Mouse (Mus musculus) kidney, embryonic 15.5 days (tissue): ENCODE measurements around the gene Rbfox1. TPM values are rescaled to one million over a fixed set of nuclear protein-coding genes. Genes with fewer than 3 reads are reported as not detected.

ENCODE experiments used
- ATAC-seq: fragments of 200-750 bp; cut with Nextera tagmentation; replicated peaks from 2 replicates; pipeline ENCODE4 v1.8.0; 2017; ENCODE audit warnings: moderate TSS enrichment; ENCODE audit not compliant: low FRiP score
- H3K27ac ChIP-seq: fragments of 300-500 bp; sonication (generic); 2 replicates; pipeline ENCODE4 v1.5.1; 2015; ENCODE audit warnings: mild to moderate bottlenecking, inconsistent platforms
- H3K27me3 ChIP-seq: fragments of 300-500 bp; sonication (generic); 2 replicates; pipeline ENCODE4 v1.6.1; 2015; ENCODE audit warnings: inconsistent platforms
- H3K36me3 ChIP-seq: fragments of 300-500 bp; sonication (generic); 2 replicates; pipeline ENCODE4 v1.6.1; 2015; ENCODE audit warnings: inconsistent platforms
- H3K4me1 ChIP-seq: fragments of 300-500 bp; sonication (generic); 2 replicates; pipeline ENCODE4 v1.6.1; 2015; ENCODE audit warnings: inconsistent platforms
- H3K4me2 ChIP-seq: fragments of 300-500 bp; sonication (generic); 2 replicates; pipeline ENCODE4 v1.6.1; 2015; ENCODE audit warnings: moderate library complexity, mild to moderate bottlenecking, inconsistent platforms
- H3K4me3 ChIP-seq: fragments of 300-500 bp; sonication (generic); replicated peaks from 2 replicates; pipeline ENCODE4 v1.5.1; 2015; ENCODE audit warnings: mild to moderate bottlenecking, inconsistent platforms
- H3K9ac ChIP-seq: fragments of 300-500 bp; sonication (generic); 2 replicates; pipeline ENCODE4 v1.6.1; 2015; ENCODE audit warnings: mild to moderate bottlenecking, inconsistent platforms
- H3K9me3 ChIP-seq: fragments of 300-500 bp; sonication (generic); replicated peaks from 2 replicates; pipeline ENCODE4 v1.6.1; 2016; ENCODE audit warnings: inconsistent platforms
- WGBS: fragments of 180-500 bp; shearing (Covaris S2); methylation state at CpG from one replicate; pipeline ENCODE4 v1.1.7; 2015; ENCODE audit warnings: mixed read lengths; 5-methylcytosine and 5-hydroxymethylcytosine counted together
- polyA plus RNA-seq: library from polyadenylated mRNA; unstranded; fragments of >200 nt; fragmentation: Nextera tagmentation; extraction: Ambion mirVana; gene quantifications from 2 replicates; pipeline ENCODE4 v1.2.1, GENCODE M21; 2015

Rbfox1 gene
- polyA plus RNA-seq, 1 experiment from 2014 or later = 6.7 TPM

DNA sequence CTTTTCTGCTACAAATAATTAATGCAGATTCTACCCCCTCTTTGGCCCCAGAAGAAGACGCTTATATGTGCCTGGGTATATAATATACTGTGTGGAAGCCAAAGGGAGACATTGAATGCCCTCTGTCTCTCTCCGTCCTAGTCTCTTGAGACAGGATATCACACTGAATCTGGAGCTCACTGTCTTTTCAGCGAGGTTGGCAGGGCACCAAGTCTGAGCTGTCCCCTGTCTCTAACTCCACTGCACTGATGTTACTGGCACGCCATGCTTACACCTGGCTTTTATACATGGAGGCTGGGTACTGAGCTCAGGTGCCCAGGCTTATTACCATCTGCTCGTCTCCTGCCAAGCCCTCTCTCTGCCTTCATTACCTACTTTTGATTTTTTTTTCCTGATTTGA, 1343.1 kb downstream of the Rbfox1 start:
- H3K4me3 ChIP-seq = no peak overlapping the region
- H3K4me2 ChIP-seq = no peak overlapping the region

DNA sequence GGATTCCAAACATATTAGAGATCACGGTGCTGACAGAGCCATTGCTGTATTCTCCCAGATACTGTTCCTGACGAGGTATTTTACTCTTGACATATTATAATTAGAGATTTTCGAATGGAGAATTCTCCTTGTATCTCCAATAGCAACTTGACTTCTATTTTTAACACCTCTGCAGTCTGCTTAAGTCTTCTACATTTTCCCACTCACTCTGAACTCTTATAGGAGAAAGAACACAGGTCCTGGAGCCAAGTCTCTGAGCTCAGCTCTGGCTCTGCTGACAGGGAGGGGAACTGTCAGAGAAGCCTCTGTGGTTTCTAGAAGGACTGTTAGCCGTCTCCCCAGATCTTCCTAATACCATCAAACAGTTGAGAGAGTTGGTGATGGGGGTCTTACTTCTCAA, 1344.1 kb downstream of the Rbfox1 start:
- ATAC-seq = no peak
- Histone ChIP-seq H3K9ac (no peak overlapping the region), H3K4me1 (no peaks in the 10 kb centered on the region), H3K27me3 (no peaks in the 10 kb centered on the region), H3K9me3 (no peaks in the 10 kb centered on the region), H3K4me3 (no peak overlapping the region), H3K36me3 (no peaks in the 10 kb centered on the region), H3K4me2 (no peak overlapping the region), H3K27ac (no peak overlapping the region)
- 75% methylated on average over 4 of the region's 4 CpGs for WGBS

More for the DNA sequence above, 1343.1 kb downstream of the Rbfox1 start:
- WGBS = 87% methylated on average over 5 of the region's 5 CpGs
- H3K9me3 ChIP-seq = no peaks in the 10 kb centered on the region
- H3K27me3 ChIP-seq = no peaks in the 10 kb centered on the region
- no peak overlapping the region for H3K27ac ChIP-seq
- no peak overlapping the region for H3K9ac ChIP-seq
- H3K4me1 ChIP-seq = no peaks in the 10 kb centered on the region
- H3K36me3 ChIP-seq = no peaks in the 10 kb centered on the region
- no peak for ATAC-seq

DNA sequence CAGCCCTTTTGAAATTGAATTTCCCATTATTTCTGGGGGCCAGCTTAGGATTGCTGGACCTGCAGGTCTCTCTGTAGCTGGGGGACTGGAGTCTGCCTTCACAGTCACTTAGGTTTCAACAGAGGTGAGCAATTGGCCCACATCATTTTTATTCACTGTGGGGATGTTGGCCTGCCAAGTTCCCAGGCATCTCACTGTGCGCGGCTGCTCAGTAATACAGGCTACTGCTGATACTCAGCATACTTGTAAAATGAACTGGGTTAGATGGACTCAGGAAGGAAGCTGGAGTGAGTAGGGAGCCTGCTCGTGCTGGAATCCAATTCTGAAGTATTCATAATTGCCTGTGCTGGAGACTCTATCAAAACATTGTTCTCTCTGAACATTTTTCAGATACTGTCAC, 1356.5 kb downstream of the Rbfox1 start:
- no peak overlapping the region for H3K4me2 ChIP-seq
- H3K4me1 ChIP-seq = no peaks in the 10 kb centered on the region
- WGBS = 49% methylated on average over 3 of the region's 3 CpGs
- no peak overlapping the region for H3K9ac ChIP-seq
- no peak overlapping the region for H3K4me3 ChIP-seq
- H3K27me3 ChIP-seq = no peaks in the 10 kb centered on the region
- ATAC-seq = no peak
- H3K36me3 ChIP-seq = no peaks in the 10 kb centered on the region
- H3K27ac ChIP-seq = no peak overlapping the region
- H3K9me3 ChIP-seq = no peaks in the 10 kb centered on the region

DNA sequence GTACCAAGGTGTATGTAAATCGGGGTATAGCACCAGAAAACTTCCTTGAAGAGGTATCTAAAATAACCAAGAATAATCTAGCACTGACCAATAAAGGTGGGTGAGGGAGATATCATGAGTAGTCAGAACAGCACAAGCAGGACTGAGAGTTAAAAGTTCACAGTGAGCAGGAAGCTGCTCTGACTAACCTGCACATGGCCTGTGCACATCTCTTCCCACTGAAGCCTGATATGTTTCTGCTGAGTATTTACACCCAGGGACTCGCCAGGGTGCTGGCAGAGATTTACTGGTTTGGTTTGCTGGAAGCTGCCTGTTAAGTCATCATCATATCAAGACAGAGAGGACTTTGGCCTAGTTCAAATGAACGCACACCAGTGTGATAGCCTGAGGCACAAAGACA, 1357.3 kb downstream of the Rbfox1 start:
- H3K4me2 ChIP-seq = no peak overlapping the region
- H3K9me3 ChIP-seq = no peaks in the 10 kb centered on the region
- no peak overlapping the region for H3K9ac ChIP-seq
- no peak overlapping the region for H3K27ac ChIP-seq
- H3K36me3 ChIP-seq = no peaks in the 10 kb centered on the region
- H3K27me3 ChIP-seq = no peaks in the 10 kb centered on the region
- no peaks in the 10 kb centered on the region for H3K4me1 ChIP-seq
- WGBS = 75% methylated on average over 3 of the region's 3 CpGs
- no peak for ATAC-seq
- H3K4me3 ChIP-seq = no peak overlapping the region

DNA sequence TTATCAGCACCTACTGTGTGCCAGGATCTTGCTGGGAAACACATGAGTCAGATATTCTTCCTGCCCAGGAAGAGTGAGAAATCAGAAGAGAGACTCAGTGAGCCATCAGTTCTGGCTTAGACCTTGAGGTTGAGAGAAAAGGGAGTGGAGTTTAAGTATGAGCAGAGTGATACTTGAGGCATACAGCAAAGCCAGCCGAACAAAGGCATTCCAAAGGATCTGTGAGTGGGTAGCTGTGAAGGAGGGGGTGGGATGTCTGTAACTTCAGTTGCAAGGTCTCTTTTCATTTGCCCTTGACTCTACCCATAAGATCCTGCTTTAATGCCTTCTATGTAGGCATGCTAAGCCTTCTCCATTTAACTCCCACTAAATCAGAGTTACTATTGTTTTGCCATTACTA, 1359.2 kb downstream of the Rbfox1 start:
- ATAC-seq = no peak
- H3K4me3 ChIP-seq = no peak overlapping the region
- H3K4me1 ChIP-seq = no peaks in the 10 kb centered on the region
- no peaks in the 10 kb centered on the region for H3K9me3 ChIP-seq
- no peak overlapping the region for H3K4me2 ChIP-seq
- H3K36me3 ChIP-seq = no peaks in the 10 kb centered on the region
- no peak overlapping the region for H3K27ac ChIP-seq
- no peak overlapping the region for H3K9ac ChIP-seq
- 71% methylated on average over 1 of the region's 1 CpGs for WGBS
- no peaks in the 10 kb centered on the region for H3K27me3 ChIP-seq

DNA sequence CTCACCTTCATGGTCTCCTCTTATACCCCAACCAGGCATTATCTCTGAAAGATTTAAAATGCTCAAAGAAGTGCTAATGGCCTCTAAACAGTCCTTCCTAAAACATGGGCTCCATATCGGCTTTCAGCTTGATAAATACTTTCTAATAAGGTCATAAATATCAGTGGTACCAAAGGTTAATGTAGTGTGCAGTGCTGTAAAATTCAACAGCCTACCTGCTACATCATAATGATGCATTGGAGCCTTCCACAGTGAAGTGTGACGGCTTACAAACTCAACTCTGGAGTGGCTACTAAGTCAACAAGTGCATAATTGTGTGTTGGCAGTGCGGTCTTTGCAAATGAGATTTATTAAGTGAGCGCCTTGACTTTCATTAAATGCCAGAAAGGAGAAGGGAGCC, 1366.5 kb downstream of the Rbfox1 start:
- no peak overlapping the region for H3K4me3 ChIP-seq
- no peak overlapping the region for H3K27ac ChIP-seq
- H3K9ac ChIP-seq = no peak overlapping the region
- peaks cover 13% of the 10 kb centered on the region for H3K4me1 ChIP-seq
- H3K27me3 ChIP-seq = no peaks in the 10 kb centered on the region
- 25% methylated on average over 4 of the region's 4 CpGs for WGBS
- H3K4me2 ChIP-seq = peak overlapping the region; percentile 37
- peak; percentile 73 for ATAC-seq
- no peaks in the 10 kb centered on the region for H3K9me3 ChIP-seq
- H3K36me3 ChIP-seq = no peaks in the 10 kb centered on the region

DNA sequence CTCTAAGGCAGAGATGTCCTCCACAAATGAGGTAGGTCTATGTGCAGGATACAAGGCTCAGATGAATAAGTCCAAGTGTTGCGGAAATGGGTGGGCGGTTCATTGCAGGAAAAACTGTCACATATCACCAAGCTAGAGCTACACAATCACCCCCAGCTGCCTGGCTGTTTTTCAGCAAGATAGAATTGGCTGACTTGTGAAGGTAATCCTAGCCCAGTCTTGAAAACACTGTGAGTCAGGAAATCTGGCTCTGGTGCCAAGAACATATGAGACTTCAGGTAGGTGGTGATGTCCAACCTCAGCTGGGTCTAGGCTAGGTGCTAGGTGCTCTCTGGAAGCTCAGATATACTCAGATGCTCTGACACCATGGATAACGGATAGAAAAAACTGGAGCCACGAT, 1372.2 kb downstream of the Rbfox1 start:
- Histone ChIP-seq H3K4me2 (no peak overlapping the region), H3K36me3 (no peaks in the 10 kb centered on the region), H3K27me3 (no peaks in the 10 kb centered on the region), H3K4me3 (no peak overlapping the region), H3K9ac (no peak overlapping the region), H3K27ac (no peak overlapping the region), H3K4me1 (no peaks in the 10 kb centered on the region), H3K9me3 (no peaks in the 10 kb centered on the region)
- 84% methylated on average over 4 of the region's 4 CpGs for WGBS
- no peak for ATAC-seq

DNA sequence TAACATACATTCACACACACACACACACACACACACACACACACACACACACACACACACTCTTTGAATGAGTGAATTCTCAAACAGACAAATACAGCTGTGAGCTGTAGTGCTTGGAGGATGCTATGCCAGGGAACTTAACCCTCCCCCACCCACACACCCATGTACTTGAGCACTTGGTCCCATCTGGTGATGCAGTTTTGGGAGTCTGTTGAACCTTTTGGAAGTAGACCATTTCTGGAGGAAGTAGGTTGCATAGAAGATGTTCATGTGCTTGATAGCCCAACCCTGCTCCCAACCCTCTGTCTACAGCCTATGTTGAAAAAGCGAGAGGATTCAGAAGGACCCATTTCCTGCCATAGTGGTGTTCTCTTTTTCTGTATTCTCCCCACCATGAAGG, 1378.1 kb downstream of the Rbfox1 start:
- H3K36me3 ChIP-seq = no peaks in the 10 kb centered on the region
- H3K27ac ChIP-seq = no peak overlapping the region
- H3K27me3 ChIP-seq = no peaks in the 10 kb centered on the region
- WGBS = 82% methylated on average over 1 of the region's 1 CpGs
- H3K4me2 ChIP-seq = no peak overlapping the region
- H3K4me3 ChIP-seq = no peak overlapping the region
- ATAC-seq = no peak
- H3K4me1 ChIP-seq = no peaks in the 10 kb centered on the region
- H3K9ac ChIP-seq = no peak overlapping the region
- no peaks in the 10 kb centered on the region for H3K9me3 ChIP-seq

DNA sequence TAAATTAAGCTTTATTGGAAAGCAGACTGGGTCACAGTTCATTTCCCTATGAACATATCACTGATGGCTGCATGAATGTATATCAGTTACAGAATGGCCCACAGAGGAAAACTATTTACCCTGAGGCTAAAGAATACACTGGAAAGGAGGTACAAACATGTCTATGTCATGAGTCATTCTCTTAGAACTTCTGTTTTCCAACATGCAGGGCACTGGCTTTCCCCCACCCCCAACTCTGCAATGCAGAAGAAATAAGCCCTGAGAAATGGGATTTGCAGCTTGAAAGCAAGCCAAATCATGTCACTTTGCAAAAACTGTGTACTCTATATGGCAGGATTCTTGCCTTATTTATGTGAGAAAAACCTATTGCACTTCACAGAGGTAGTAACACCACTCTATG, 1380.6 kb downstream of the Rbfox1 start:
- Histone ChIP-seq H3K9me3 (no peaks in the 10 kb centered on the region), H3K9ac (no peak overlapping the region), H3K36me3 (no peaks in the 10 kb centered on the region), H3K4me1 (no peaks in the 10 kb centered on the region), H3K27me3 (no peaks in the 10 kb centered on the region), H3K4me3 (no peak overlapping the region), H3K27ac (no peak overlapping the region), H3K4me2 (no peak overlapping the region)
- no peak for ATAC-seq

DNA sequence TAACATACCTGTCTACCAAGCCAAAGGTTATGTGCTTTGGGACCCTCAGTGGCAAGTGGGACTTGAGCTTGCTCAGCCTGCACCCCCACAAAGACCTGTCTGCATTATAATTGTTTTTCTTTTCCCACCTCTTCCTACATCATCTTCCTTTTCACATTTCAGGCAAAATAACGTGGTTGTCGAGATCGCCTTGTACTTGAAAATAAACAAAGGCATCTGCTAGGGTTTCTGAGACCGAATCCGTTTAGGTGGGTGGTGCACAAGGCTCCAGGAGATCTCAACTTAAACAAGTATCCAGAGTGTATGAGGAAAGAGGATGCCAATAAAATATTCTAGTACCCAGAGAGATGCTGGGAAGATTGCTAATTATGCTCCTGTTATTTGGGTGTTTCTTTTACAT, 1390.3 kb downstream of the Rbfox1 start:
- WGBS = 90% methylated on average over 5 of the region's 5 CpGs
- Histone ChIP-seq H3K27ac (no peak overlapping the region), H3K9ac (no peak overlapping the region), H3K4me3 (no peak overlapping the region), H3K36me3 (no peaks in the 10 kb centered on the region), H3K27me3 (no peaks in the 10 kb centered on the region), H3K4me2 (no peak overlapping the region), H3K4me1 (no peaks in the 10 kb centered on the region), H3K9me3 (no peaks in the 10 kb centered on the region; the same call in 1 of the 2 replicates)
- ATAC-seq = no peak

DNA sequence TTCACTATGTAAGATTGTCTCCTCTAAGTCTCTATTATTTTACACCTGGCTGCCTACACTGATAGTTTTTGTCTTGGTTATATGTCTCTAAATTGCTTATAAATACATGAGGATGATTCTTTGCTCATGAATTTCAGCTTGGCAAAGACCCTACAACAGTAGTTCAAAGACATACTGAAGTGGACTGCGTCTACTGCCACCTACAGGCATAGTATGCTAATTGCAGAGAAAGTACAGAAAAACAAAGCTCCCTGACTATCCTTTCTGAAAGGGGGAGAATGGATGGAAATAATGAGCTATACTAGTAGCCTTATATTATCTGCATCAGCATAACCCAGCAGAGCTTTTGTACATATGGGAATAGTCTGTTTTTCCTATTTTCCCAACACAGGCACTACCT, 1390.7 kb downstream of the Rbfox1 start:
- no peak overlapping the region for H3K9ac ChIP-seq
- no peaks in the 10 kb centered on the region for H3K27me3 ChIP-seq
- 65% methylated on average over 1 of the region's 1 CpGs for WGBS
- H3K4me2 ChIP-seq = no peak overlapping the region
- H3K4me3 ChIP-seq = no peak overlapping the region
- H3K9me3 ChIP-seq = no peaks in the 10 kb centered on the region; the same call in 1 of the 2 replicates
- H3K27ac ChIP-seq = no peak overlapping the region
- no peaks in the 10 kb centered on the region for H3K4me1 ChIP-seq
- H3K36me3 ChIP-seq = no peaks in the 10 kb centered on the region
- no peak for ATAC-seq

DNA sequence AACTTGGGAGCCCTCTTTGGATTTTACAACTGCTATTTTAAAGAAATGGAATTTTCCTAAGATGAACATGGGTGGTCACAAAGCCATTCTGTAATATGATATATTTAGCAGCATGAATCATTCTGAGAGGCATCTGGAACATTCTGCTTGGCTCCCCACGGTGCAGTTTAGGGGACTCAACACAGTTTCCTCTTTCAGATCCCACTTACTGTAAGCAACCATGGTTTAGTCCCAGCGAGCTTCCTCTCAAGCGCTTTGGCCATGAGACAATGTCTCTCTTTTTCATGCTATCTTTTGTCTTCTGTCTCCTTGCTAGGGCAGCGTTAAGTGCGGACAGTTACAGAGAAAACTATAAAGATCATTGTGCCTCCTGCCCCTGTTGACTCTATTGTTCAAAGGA, 1394.4 kb downstream of the Rbfox1 start:
- H3K4me2 ChIP-seq = no peak overlapping the region
- no peak overlapping the region for H3K27ac ChIP-seq
- no peaks in the 10 kb centered on the region for H3K27me3 ChIP-seq
- no peaks in the 10 kb centered on the region for H3K36me3 ChIP-seq
- H3K9me3 ChIP-seq = no peaks in the 10 kb centered on the region; the same call in 1 of the 2 replicates
- 70% methylated on average over 5 of the region's 5 CpGs for WGBS
- no peak overlapping the region for H3K9ac ChIP-seq
- ATAC-seq = no peak
- H3K4me1 ChIP-seq = no peaks in the 10 kb centered on the region
- H3K4me3 ChIP-seq = no peak overlapping the region

DNA sequence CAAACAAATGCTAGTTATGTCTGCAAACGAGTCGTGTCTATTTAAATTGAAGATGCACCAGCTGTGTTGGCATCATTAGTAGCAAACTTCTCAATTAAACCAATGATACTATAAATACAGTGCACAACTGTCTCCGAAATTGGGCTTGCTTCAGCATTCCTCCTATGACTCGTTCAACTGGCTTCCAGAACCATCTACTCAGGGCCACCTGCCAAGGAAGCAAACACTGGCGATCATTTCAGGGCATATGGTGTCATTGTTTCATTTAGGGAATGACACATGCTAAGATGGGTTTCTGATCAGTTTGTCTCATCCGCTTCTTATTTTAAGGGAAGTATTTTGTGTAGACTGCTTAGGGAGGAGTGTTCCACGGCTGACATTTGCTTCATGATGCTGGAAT, 1397.1 kb downstream of the Rbfox1 start:
- H3K27me3 ChIP-seq = no peaks in the 10 kb centered on the region
- no peaks in the 10 kb centered on the region for H3K9me3 ChIP-seq
- no peaks in the 10 kb centered on the region for H3K36me3 ChIP-seq
- no peak overlapping the region for H3K4me3 ChIP-seq
- no peak overlapping the region for H3K4me2 ChIP-seq
- H3K27ac ChIP-seq = no peak overlapping the region
- no peak overlapping the region for H3K9ac ChIP-seq
- no peak for ATAC-seq
- H3K4me1 ChIP-seq = no peaks in the 10 kb centered on the region
- WGBS = 91% methylated on average over 7 of the region's 7 CpGs
